Mouse (Mus musculus) kidney, postnatal 14 days (tissue): ENCODE data around the gene Zfp955b.
"Not testable (repeated sequence)": the region's sequence is repeated elsewhere in the genome, so short reads cannot be mapped to it uniquely, and the experiment has no call there.

Source experiments
- DNase-seq: peaks from one replicate; pipeline ENCODE4 v3.0.0; 2022; ENCODE audit warnings: mixed read lengths

Zfp955b gene

DNA sequence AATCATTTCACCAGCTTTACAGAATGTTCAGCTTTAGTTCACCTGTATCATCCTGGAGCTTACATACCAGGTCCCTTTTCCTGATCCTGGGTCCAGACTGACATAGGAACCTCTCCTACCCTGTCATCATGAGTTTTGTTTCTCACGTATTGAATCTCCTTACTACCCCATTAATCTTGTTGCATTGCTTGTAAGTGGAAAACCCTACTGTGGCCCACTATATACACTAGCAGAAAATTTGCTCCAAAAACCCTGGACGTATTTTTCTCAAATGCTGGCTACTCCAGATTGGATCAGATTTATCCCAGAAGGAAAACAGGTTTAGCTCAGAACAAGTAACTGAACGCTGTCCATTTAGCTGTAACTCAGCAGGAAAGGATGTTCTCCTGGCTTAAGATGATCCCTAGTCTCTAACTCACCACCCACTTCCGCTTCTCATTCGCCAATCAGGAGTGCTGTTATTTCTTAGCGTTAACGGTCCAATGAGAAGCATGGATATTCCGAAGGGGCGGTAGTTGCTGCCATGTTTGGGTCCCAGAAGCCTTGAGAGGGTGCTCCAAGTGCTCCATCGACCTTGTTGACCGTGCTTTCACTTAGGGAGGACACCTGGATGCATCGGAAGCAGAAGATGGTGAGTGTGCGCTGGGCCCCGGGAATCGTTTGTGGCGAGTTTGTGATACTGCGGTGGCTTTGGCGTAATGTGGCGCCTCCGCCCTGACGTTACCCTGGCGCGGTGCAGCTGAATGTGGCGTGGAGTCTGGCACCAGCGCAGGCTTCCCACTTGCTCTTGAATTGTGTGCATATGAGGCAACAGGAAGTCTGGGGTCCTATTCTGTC, at the start of gene Zfp955b:
Zfp955b (plus strand) TSS at position 506 of the 837 bp plus-strand sequence.
- DNase-seq: not testable (repeated sequence)

DNA sequence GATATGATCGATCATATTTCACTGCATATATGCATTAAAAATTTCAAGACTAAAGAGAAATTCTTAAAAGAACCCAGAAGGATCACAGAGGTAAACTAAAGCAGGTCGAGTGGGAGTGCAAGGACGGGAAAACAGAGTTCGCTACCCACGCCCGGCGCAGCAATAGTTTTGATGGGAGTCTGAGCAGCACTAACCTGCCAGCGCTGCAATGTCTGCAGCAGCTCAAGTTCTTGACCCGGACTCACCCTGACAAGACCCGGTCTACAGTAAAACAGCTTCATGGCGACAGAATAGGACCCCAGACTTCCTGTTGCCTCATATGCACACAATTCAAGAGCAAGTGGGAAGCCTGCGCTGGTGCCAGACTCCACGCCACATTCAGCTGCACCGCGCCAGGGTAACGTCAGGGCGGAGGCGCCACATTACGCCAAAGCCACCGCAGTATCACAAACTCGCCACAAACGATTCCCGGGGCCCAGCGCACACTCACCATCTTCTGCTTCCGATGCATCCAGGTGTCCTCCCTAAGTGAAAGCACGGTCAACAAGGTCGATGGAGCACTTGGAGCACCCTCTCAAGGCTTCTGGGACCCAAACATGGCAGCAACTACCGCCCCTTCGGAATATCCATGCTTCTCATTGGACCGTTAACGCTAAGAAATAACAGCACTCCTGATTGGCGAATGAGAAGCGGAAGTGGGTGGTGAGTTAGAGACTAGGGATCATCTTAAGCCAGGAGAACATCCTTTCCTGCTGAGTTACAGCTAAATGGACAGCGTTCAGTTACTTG, 34.6 kb upstream of the Zfp955b start, which contains the start of gene Zfp955a:
Zfp955a (minus strand) TSS at position 616 of the 789 bp plus-strand sequence.
- DNase-seq: not testable (repeated sequence)

DNA sequence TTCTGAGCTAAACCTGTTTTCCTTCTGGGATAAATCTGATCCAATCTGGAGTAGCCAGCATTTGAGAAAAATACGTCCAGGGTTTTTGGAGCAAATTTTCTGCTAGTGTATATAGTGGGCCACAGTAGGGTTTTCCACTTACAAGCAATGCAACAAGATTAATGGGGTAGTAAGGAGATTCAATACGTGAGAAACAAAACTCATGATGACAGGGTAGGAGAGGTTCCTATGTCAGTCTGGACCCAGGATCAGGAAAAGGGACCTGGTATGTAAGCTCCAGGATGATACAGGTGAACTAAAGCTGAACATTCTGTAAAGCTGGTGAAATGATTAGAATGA, 34.1 kb upstream of the Zfp955b start:
- DNase-seq: not testable (repeated sequence)

DNA sequence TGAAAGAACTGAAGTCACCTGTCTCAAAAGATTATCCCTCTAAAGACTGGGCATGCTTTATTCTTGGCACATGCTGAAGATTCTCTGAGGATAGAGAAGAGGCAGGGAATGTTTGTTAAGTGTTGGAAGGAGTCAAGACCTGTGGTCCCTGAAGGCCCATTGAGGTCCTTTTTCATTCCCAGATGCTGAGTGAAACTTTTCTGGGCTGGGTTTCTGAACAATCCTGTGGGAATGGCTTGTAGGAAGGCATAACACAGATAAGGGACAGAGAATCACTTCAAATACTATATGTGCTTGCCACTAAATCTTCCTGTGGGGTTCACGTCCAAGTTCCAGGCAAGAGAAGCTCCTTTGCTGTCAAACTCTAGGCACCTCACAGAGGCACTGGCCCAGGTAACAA, 25.0 kb upstream of the Zfp955b start, which contains the start of gene Olfr63:
Olfr63 (plus strand) TSS at position 301 of the 400 bp plus-strand sequence.
- DNase-seq: no peak

DNA sequence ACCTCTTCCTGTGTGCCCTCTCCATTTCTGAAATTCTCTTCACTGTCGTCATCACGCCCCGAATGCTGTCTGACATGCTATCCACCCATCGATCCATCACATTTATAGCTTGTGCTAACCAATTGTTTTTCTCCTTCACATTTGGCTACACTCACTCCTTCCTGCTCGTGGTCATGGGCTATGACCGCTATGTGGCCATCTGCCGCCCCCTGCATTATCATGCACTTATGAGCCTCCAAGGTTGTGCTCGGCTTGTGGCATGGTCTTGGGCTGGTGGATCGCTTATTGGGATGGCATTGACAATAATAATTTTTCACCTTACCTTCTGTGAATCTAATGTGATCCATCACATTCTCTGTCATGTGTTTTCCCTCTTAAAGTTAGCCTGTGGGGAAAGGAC, 20.4 kb upstream of the Zfp955b start:
- DNase-seq: no peak

DNA sequence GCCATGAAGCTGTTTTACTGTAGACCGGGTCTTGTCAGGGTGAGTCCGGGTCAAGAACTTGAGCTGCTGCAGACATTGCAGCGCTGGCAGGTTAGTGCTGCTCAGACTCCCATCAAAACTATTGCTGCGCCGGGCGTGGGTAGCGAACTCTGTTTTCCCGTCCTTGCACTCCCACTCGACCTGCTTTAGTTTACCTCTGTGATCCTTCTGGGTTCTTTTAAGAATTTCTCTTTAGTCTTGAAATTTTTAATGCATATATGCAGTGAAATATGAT, 469 bp downstream of the Zfp955b start:
- not testable (repeated sequence) for DNase-seq

DNA sequence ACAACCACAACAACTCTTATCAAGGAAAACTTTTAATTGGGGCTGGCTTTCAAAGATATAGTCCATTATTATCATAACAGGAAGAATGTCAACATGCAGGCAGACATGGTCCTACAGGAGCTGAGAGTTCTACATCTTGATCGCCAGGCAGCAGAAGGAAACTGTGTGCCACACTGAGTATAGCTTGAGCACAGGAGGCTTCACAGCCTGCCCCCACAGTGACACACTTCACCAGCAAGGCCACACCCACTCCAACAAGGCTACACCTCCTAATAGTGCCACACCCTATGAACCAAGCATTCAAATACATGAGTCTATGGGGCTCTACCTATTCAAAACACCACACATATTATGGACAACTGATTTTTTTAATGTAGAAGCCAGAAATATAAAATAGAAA, 63.6 kb downstream of the Zfp955b start:
- DNase-seq: no peak
